Mouse (Mus musculus): ENCODE measurements around the gene Zscan10. TPM values are rescaled to one million over a fixed set of nuclear protein-coding genes. Genes with fewer than 3 reads are reported as not detected.
A peak's percentile ranks its signal among the peaks of the same experiment; 100 is the strongest.

Zscan10 gene
- polyA plus RNA-seq (2014; fragmentation: Nextera tagmentation; extraction: Ambion mirVana) = not detected in 2 replicates

GRCm38 (mm10) chr17:23600641-23601622, at the start of gene Zscan10:
TSS of gene Zscan10 (plus strand) at chr17:23600856.
- WGBS = 48% methylated on average over 15 of the region's 15 CpGs
- peak within 1 kb of the TSS in 1 of 2 experiments; percentile 55; a peak in 2 of 4 replicates for H3K4me3 ChIP-seq (ENCODE audit: control insufficient read depth in 1 of 2, insufficient read depth in 1 of 2, low read depth in 1 of 2, low read length in 2 of 2)
- peak within 1 kb of the TSS; percentile 93 for H3K4me2 ChIP-seq (ENCODE audit: low read length)

GRCm38 (mm10) chr17:23550856-23551255, 49.8 kb upstream of the Zscan10 start:
- H3K27me3 ChIP-seq (ENCODE audit: control insufficient read depth, insufficient read depth, low read length) = no peaks in the 10 kb centered on the region
- H3K4me3 ChIP-seq (ENCODE audit: control insufficient read depth in 1 of 2, insufficient read depth in 1 of 2, low read depth in 1 of 2, low read length in 2 of 2) = peak overlapping the region; percentile 59 to 70
- under 1% methylated on average over 15 of the region's 15 CpGs for WGBS
- peak overlapping the region; percentile 71 for H3K9ac ChIP-seq (ENCODE audit: low read length)
- peak overlapping the region; percentile 85 for H3K4me2 ChIP-seq (ENCODE audit: low read length)
- ATAC-seq (ENCODE audit: insufficient number of reproducible peaks, insufficient read depth, low FRiP score, low read depth) = peak; percentile 5; the same call in 1 of the 2 replicates
- H3K36me3 ChIP-seq (ENCODE audit: control insufficient read depth, insufficient read depth, low read length) = peaks cover 13% of the 10 kb centered on the region
- H3K9me3 ChIP-seq (ENCODE audit: control insufficient read depth, low read length) = no peaks in the 10 kb centered on the region
- H3K4me1 ChIP-seq (ENCODE audit: control insufficient read depth in 2 of 2, insufficient read depth in 2 of 2, low read length in 2 of 2) = peaks cover 0 to 16% of the 10 kb centered on the region in 2 experiments; a peak in 2 of 4 replicates
- peak overlapping the region; percentile 68 to 70 for H3K27ac ChIP-seq (replicated peaks in 1 of 2; ENCODE audit: control insufficient read depth in 1 of 2, insufficient read depth in 1 of 2, low read depth in 2 of 2, low read length in 2 of 2)

More at GRCm38 (mm10) chr17:23600641-23601622, at the start of gene Zscan10:
- no peak for ATAC-seq (ENCODE audit: insufficient number of reproducible peaks, insufficient read depth, low FRiP score, low read depth)
- H3K36me3 ChIP-seq (ENCODE audit: control insufficient read depth, insufficient read depth, low read length) = no peaks in the 10 kb centered on the region
- peak within 1 kb of the TSS; percentile 84 for H3K9ac ChIP-seq (ENCODE audit: low read length)
- no peaks in the 10 kb centered on the region for H3K9me3 ChIP-seq (ENCODE audit: control insufficient read depth, low read length)
- H3K4me1 ChIP-seq (ENCODE audit: control insufficient read depth in 2 of 2, insufficient read depth in 2 of 2, low read length in 2 of 2) = peaks cover 6 to 10% of the 10 kb centered on the region in 2 experiments; a peak in 3 of 4 replicates
- no peaks in the 10 kb centered on the region for H3K27me3 ChIP-seq (ENCODE audit: control insufficient read depth, insufficient read depth, low read length)
- H3K27ac ChIP-seq (replicated peaks in 1 of 2; ENCODE audit: control insufficient read depth in 1 of 2, insufficient read depth in 1 of 2, low read depth in 2 of 2, low read length in 2 of 2) = peak within 1 kb of the TSS in 1 of 2 experiments; percentile 91; a peak in 2 of 4 replicates

GRCm38 (mm10) chr17:23551416-23551815, 49.2 kb upstream of the Zscan10 start:
- no peak for ATAC-seq (ENCODE audit: insufficient number of reproducible peaks, insufficient read depth, low FRiP score, low read depth)
- H3K9me3 ChIP-seq (ENCODE audit: control insufficient read depth, low read length) = no peaks in the 10 kb centered on the region
- peak overlapping the region; percentile 71; the same call in 1 of the 2 replicates for H3K9ac ChIP-seq (ENCODE audit: low read length)
- peaks cover 0 to 16% of the 10 kb centered on the region in 2 experiments; a peak in 2 of 4 replicates for H3K4me1 ChIP-seq (ENCODE audit: control insufficient read depth in 2 of 2, insufficient read depth in 2 of 2, low read length in 2 of 2)
- H3K4me2 ChIP-seq (ENCODE audit: low read length) = peak overlapping the region; percentile 85
- no peaks in the 10 kb centered on the region for H3K27me3 ChIP-seq (ENCODE audit: control insufficient read depth, insufficient read depth, low read length)
- peak overlapping the region in 1 of 2 experiments; percentile 59; a peak in 3 of 4 replicates for H3K4me3 ChIP-seq (ENCODE audit: control insufficient read depth in 1 of 2, insufficient read depth in 1 of 2, low read depth in 1 of 2, low read length in 2 of 2)
- H3K36me3 ChIP-seq (ENCODE audit: control insufficient read depth, insufficient read depth, low read length) = peaks cover 19% of the 10 kb centered on the region
- no peak overlapping the region for H3K27ac ChIP-seq (replicated peaks in 1 of 2; ENCODE audit: control insufficient read depth in 1 of 2, insufficient read depth in 1 of 2, low read depth in 2 of 2, low read length in 2 of 2)

- Histone ChIP-seq H3K27ac (replicated peaks in 1 of 2; ENCODE audit: control insufficient read depth in 1 of 2, insufficient read depth in 1 of 2, low read depth in 2 of 2, low read length in 2 of 2) (no peak overlapping the region), H3K9ac (ENCODE audit: low read length) (no peak overlapping the region), H3K4me3 (ENCODE audit: control insufficient read depth in 1 of 2, insufficient read depth in 1 of 2, low read depth in 1 of 2, low read length in 2 of 2) (no peak overlapping the region), H3K4me2 (ENCODE audit: low read length) (no peak overlapping the region), H3K36me3 (ENCODE audit: control insufficient read depth, insufficient read depth, low read length) (peaks cover 25% of the 10 kb centered on the region), H3K4me1 (ENCODE audit: control insufficient read depth in 2 of 2, insufficient read depth in 2 of 2, low read length in 2 of 2) (peaks cover 0 to 16% of the 10 kb centered on the region in 2 experiments; a peak in 2 of 4 replicates), H3K9me3 (ENCODE audit: control insufficient read depth, low read length) (no peaks in the 10 kb centered on the region), H3K27me3 (ENCODE audit: control insufficient read depth, insufficient read depth, low read length) (no peaks in the 10 kb centered on the region)
- WGBS = 63% methylated on average over 5 of the region's 5 CpGs
- ATAC-seq (ENCODE audit: insufficient number of reproducible peaks, insufficient read depth, low FRiP score, low read depth) = no peak
Observed at GRCm38 (mm10) chr17:23551963-23552362, 48.7 kb upstream of the Zscan10 start.

- no peaks in the 10 kb centered on the region for H3K27me3 ChIP-seq (ENCODE audit: control insufficient read depth, insufficient read depth, low read length)
- WGBS = 84% methylated on average over 8 of the region's 8 CpGs
- peaks cover 36% of the 10 kb centered on the region for H3K36me3 ChIP-seq (ENCODE audit: control insufficient read depth, insufficient read depth, low read length)
- no peak overlapping the region for H3K4me2 ChIP-seq (ENCODE audit: low read length)
- H3K9ac ChIP-seq (ENCODE audit: low read length) = no peak overlapping the region
- no peak overlapping the region for H3K4me3 ChIP-seq (ENCODE audit: control insufficient read depth in 1 of 2, insufficient read depth in 1 of 2, low read depth in 1 of 2, low read length in 2 of 2)
- H3K9me3 ChIP-seq (ENCODE audit: control insufficient read depth, low read length) = no peaks in the 10 kb centered on the region
- ATAC-seq (ENCODE audit: insufficient number of reproducible peaks, insufficient read depth, low FRiP score, low read depth) = no peak
- peaks cover 0 to 16% of the 10 kb centered on the region in 2 experiments; a peak in 2 of 4 replicates for H3K4me1 ChIP-seq (ENCODE audit: control insufficient read depth in 2 of 2, insufficient read depth in 2 of 2, low read length in 2 of 2)
- H3K27ac ChIP-seq (replicated peaks in 1 of 2; ENCODE audit: control insufficient read depth in 1 of 2, insufficient read depth in 1 of 2, low read depth in 2 of 2, low read length in 2 of 2) = no peak overlapping the region
Observed at GRCm38 (mm10) chr17:23552896-23553633, 47.6 kb upstream of the Zscan10 start.

- Histone ChIP-seq H3K27me3 (ENCODE audit: control insufficient read depth, insufficient read depth, low read length) (no peaks in the 10 kb centered on the region), H3K9ac (ENCODE audit: low read length) (no peak overlapping the region), H3K27ac (replicated peaks in 1 of 2; ENCODE audit: control insufficient read depth in 1 of 2, insufficient read depth in 1 of 2, low read depth in 2 of 2, low read length in 2 of 2) (no peak overlapping the region), H3K36me3 (ENCODE audit: control insufficient read depth, insufficient read depth, low read length) (peaks cover 42% of the 10 kb centered on the region), H3K4me1 (ENCODE audit: control insufficient read depth in 2 of 2, insufficient read depth in 2 of 2, low read length in 2 of 2) (peaks cover 0 to 16% of the 10 kb centered on the region in 2 experiments; a peak in 2 of 4 replicates), H3K4me3 (ENCODE audit: control insufficient read depth in 1 of 2, insufficient read depth in 1 of 2, low read depth in 1 of 2, low read length in 2 of 2) (no peak overlapping the region), H3K4me2 (ENCODE audit: low read length) (no peak overlapping the region), H3K9me3 (ENCODE audit: control insufficient read depth, low read length) (no peaks in the 10 kb centered on the region)
- 62% methylated on average over 1 of the region's 1 CpGs for WGBS
- ATAC-seq (ENCODE audit: insufficient number of reproducible peaks, insufficient read depth, low FRiP score, low read depth) = no peak
Observed at GRCm38 (mm10) chr17:23553634-23554120, 47.0 kb upstream of the Zscan10 start.

- H3K27me3 ChIP-seq (ENCODE audit: control insufficient read depth, insufficient read depth, low read length) = no peaks in the 10 kb centered on the region
- H3K4me1 ChIP-seq (ENCODE audit: control insufficient read depth in 2 of 2, insufficient read depth in 2 of 2, low read length in 2 of 2) = peaks cover 0 to 11% of the 10 kb centered on the region in 2 experiments; a peak in 2 of 4 replicates
- H3K9me3 ChIP-seq (ENCODE audit: control insufficient read depth, low read length) = no peaks in the 10 kb centered on the region
- no peak overlapping the region for H3K4me2 ChIP-seq (ENCODE audit: low read length)
- peaks cover 48% of the 10 kb centered on the region for H3K36me3 ChIP-seq (ENCODE audit: control insufficient read depth, insufficient read depth, low read length)
- H3K9ac ChIP-seq (ENCODE audit: low read length) = no peak overlapping the region
- ATAC-seq (ENCODE audit: insufficient number of reproducible peaks, insufficient read depth, low FRiP score, low read depth) = no peak
- no peak overlapping the region for H3K27ac ChIP-seq (replicated peaks in 1 of 2; ENCODE audit: control insufficient read depth in 1 of 2, insufficient read depth in 1 of 2, low read depth in 2 of 2, low read length in 2 of 2)
- H3K4me3 ChIP-seq (ENCODE audit: control insufficient read depth in 1 of 2, insufficient read depth in 1 of 2, low read depth in 1 of 2, low read length in 2 of 2) = no peak overlapping the region
Observed at GRCm38 (mm10) chr17:23554321-23554720, 46.3 kb upstream of the Zscan10 start.
